8 mouse cellular contexts compared by ENCODE assay signal in the genomic region with DNA sequence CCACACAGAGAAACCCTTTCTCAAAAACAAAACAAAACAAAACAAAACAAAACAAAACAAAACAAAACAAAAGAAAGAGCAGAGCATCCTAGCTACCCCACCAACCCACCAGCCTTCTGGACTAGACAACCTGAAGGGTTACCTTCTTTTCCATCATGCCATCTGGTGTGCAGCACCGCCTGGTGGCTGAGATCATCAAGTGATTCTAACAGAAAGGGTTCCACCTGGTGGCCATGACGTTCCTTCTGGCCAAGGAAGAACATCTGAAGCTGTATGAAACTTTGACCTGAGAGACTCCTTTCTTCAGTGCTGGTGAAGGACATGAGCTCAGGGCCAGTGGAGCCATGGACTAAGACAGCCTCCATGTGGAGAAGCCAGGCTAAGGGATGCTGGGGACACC. TPM values are rescaled to one million over a fixed set of nuclear protein-coding genes. Genes with fewer than 3 reads are reported as not detected.
DNase-seq lines count a peak whose midpoint lies in the region; ATAC-seq and TF ChIP-seq lines count a peak whose summit lies in the region.

No protein-coding gene starts in this region.

- peak; percentile 81 for ATAC-seq in megakaryocyte, adult 5-6 weeks (ENCODE audit: poor library complexity, severe bottlenecking)

- intact Hi-C loops in heart, postnatal 25 days (cut with DNase I), result loop anchor here (1.0 to 5.0 kb wide), 2 partner anchors 91 to 105 kb away; no protein-coding TSS in a partner anchor
- intact Hi-C loops in gastrocnemius, adult 2 months (cut with DNase I), result loop anchor here (1.0 kb wide), 1 partner anchor 91 kb away; no protein-coding TSS in a partner anchor

- no peak overlapping the region for H3K4me3 ChIP-seq in gastrocnemius, adult 2 months
- H3K4me3 ChIP-seq in layer of hippocampus, adult 2 months, result no peak overlapping the region

- H3K27ac ChIP-seq in gastrocnemius, adult 2 months, result no peak overlapping the region
- no peak overlapping the region for H3K27ac ChIP-seq in layer of hippocampus, adult 2 months

- DNase-seq in heart, adult 18-20 months, result peak; percentile 57 to 81
- no peak for DNase-seq in heart, postnatal 25 days (ENCODE audit: low spot score)
- peak; percentile 35 for DNase-seq in MEL-GATA-1-ER (ENCODE audit: extremely low read depth, low read depth)
- peak; percentile 51 for DNase-seq in cerebellum, adult 11-12 months
- DNase-seq in gastrocnemius, adult 2 months, result peak; percentile 77
- DNase-seq in layer of hippocampus, adult 2 months (ENCODE audit: low spot score in 2 of 2), result peak; percentile 44 to 58
- DNase-seq in spleen, postnatal 10 days (ENCODE audit: low spot score in 2 of 2), result peak; percentile 55 to 84

- no peak; the same call in 1 of the 2 replicates for TF ChIP-seq CTCF in gastrocnemius, adult 2 months (IDR thresholded peaks at IDR 0.05)
- peak; percentile 98 for TF ChIP-seq CTCF in layer of hippocampus, adult 2 months (conservative IDR thresholded peaks at IDR 0.05)

RNA-seq across cellular contexts. Expression of a gene that starts 19.0 kb away (rescaled TPM):
- 10 to 100 TPM; 22.1 to 26.7 TPM for total RNA-seq in heart, adult 18-20 months (2021)
- 10 to 100 TPM; 23.2 to 26.2 TPM for total RNA-seq in heart, postnatal 25 days (2021)
- 10 to 100 TPM in 1 of 2 experiments, 1 to 10 TPM in 1; 8.3 to 13.2 TPM for total RNA-seq in gastrocnemius, adult 2 months (2021)
- 10 to 100 TPM in 1 of 2 experiments, 1 to 10 TPM in 1; 9.5 to 10.3 TPM for total RNA-seq in layer of hippocampus, adult 2 months (2021)
- total RNA-seq in megakaryocyte, adult 5-6 weeks (2015), result 3.8 TPM in 2 replicates
- total RNA-seq in megakaryocyte, adult 5-6 weeks (2017), result 3.1 and 3.8 TPM in 2 replicates
